Mouse (Mus musculus) regulatory T cell (primary cell): ENCODE data around the gene Vmn1r2.
"Not testable (repeated sequence)": the region's sequence is repeated elsewhere in the genome, so short reads cannot be mapped to it uniquely, and the experiment has no call there.

ENCODE experiments used
- in situ Hi-C: fragments of 300-600 bp; cut with MboI, MseI; formaldehyde crosslinking; loops from one replicate; pipeline ENCODE4 v1.15.1; 2025; ENCODE audit warnings: high pct_unique_total_duplicates

Gene Vmn1r2

GRCm38 (mm10) chr4:3167020-3167419 lies at the start of gene Vmn1r2:
TSS of gene Vmn1r2 (plus strand) at chr4:3167320.
- in situ Hi-C loops, result not testable (repeated sequence)

DNA sequence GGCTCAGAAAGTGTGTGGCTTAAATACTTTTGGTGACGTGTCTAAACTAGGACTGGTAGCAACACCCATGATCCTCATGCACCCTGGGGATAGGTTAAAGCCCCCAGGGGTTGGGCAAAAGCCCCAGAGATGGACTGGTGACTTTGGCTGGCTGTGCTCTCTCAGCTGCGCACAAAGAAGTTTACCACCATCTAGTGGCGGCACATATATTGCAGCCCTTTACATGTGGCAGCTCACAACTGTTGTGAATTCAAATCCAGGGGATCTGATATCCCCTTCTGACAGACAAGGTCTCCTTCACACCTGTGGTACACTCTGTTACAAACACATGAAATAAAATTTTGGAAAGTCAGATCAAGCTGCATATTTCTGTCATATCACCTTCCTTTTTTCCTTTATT lies 19.2 kb upstream of the Vmn1r2 start:
- in situ Hi-C loops, result loop anchor here (25.0 kb wide), 1 partner anchor 89 kb away; no protein-coding TSS in a partner anchor

- in situ Hi-C loops, result not testable (repeated sequence)
Observed at GRCm38 (mm10) chr4:3153320-3153719, 13.8 kb upstream of the Vmn1r2 start.

- in situ Hi-C loops, result not testable (repeated sequence)
Observed at GRCm38 (mm10) chr4:3164429-3164828, 2.7 kb upstream of the Vmn1r2 start.

- in situ Hi-C loops, result no loop called here
Observed at GRCm38 (mm10) chr4:3165046-3165445, 2.1 kb upstream of the Vmn1r2 start.

- in situ Hi-C loops, result not testable (repeated sequence)
Observed at GRCm38 (mm10) chr4:3174586-3174985, 7.5 kb downstream of the Vmn1r2 start.

- in situ Hi-C loops, result loop anchor here (5.0 kb wide), 1 partner anchor 43 kb away; no protein-coding TSS in a partner anchor
Observed at GRCm38 (mm10) chr4:3175756-3176155, 8.6 kb downstream of the Vmn1r2 start.

- in situ Hi-C loops, result loop anchor here (5.0 kb wide), 1 partner anchor 44 kb away; no protein-coding TSS in a partner anchor
Observed at GRCm38 (mm10) chr4:3176195-3176594, 9.1 kb downstream of the Vmn1r2 start.

GRCm38 (mm10) chr4:3176746-3177490 lies 9.8 kb downstream of the Vmn1r2 start:
- in situ Hi-C loops, result loop anchor here (5.0 kb wide), 1 partner anchor 45 kb away; no protein-coding TSS in a partner anchor

DNA sequence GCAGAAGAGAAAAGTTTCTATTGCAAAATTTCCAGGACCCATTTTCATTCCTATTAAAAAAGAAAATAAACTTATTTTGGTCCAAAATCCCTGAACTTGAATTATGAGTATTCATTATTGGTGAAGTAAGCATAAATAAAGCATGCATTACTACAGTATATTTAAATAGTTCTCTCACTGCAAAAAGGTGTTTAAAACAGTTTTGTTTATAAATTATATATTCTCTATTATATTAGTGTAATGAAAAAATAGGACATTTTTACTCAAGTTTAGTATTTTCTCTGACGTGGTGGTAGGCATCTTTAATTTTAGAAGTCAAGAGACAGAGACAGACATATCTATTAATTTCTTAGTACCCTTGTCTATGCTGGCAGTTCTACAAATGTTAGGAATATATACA lies 18.1 kb downstream of the Vmn1r2 start, which contains the start of gene Vmn1r3:
Gene Vmn1r3, minus strand, starts transcription at position 101 of the 400 bp plus-strand sequence.
- in situ Hi-C loops, result not testable (repeated sequence)

DNA sequence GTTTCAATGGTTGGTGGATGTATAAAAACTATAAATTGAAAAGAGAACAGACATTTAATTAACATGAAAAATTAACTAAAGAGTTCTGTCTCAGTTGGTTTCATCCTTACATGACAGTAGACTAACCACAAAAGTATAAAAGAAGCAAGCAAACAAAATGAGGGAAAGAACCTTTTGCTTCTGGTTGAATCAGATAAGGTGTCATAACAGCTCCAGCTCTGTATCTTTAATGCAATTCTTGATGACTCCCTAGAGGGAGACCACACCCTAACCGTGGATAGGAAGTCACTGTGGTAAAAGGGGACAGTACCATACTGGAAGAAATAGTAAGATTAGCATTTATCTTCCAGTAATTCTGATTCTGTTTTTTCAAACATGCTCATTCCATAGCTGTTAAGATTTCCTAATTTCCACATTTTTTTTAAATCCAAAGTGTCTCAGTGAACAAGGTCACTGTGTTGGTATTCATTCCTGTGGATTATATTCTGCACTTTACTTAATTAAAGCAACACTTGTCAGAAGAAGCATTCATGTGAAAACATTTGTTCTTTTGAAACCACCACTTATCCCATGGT lies 42.6 kb downstream of the Vmn1r2 start:
- in situ Hi-C loops, result not testable (repeated sequence)

DNA sequence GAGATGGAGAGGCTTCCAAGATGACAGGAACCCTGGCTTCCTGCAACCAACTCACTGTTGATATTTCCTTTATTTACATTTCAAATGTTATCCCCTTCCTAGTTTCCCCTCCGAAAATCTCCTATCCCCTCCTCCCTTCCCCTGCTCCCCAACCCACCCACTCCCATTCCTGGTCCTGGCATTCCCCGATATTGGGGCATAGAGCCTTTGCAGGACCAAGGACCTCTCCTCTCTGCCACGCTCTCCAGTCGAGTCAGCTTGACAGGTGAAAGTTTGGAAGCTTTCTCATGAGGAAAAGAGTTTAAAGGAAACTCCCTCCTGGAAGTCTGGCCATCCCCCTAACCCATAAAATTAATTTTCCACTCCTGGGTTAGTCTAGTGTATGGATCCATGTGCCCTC lies 46.2 kb downstream of the Vmn1r2 start:
- in situ Hi-C loops, result not testable (repeated sequence)

DNA sequence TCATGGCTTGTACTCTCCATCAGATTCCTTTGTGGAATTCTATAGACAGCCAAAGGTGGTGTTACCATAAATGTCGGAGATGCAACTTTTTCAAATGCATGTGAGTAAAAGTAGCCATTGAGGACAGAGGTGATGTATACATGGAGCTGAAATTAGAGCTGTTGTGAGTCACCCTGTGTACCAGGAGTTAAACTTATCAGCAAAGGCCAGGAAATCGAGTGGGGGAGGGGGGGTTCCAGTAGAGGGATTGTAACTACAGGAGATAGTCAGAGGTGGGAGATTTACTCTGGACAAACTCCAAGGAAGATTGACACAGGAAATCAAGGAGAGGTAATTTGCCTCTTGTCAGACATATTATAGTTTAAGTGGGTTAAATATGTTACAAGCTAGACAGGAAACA lies 49.3 kb downstream of the Vmn1r2 start:
- in situ Hi-C loops, result not testable (repeated sequence)
